Mouse (Mus musculus) large intestine, adult 2 months (tissue): ENCODE data around the gene Wfdc3. TPM values are rescaled to one million over a fixed set of nuclear protein-coding genes. Genes with fewer than 3 reads are reported as not detected.

Experiments used
- DNase-seq: peaks from one replicate; pipeline ENCODE4 v3.0.0-alpha.2; 2012; ENCODE audit warnings: low read depth, low spot score
- WGBS: fragments of 180-500 bp; shearing (Covaris S2); methylation state at CpG from one replicate; pipeline ENCODE4 v1.1.7; 2018; 5-methylcytosine and 5-hydroxymethylcytosine counted together
- polyA plus RNA-seq: library from polyadenylated mRNA; depleted of rRNA; stranded (reverse); fragments of >200 nt; gene quantifications from 2 replicates; pipeline ENCODE4 v1.2.3, GENCODE M21; 2012

The Wfdc3 gene
- polyA plus RNA-seq, 1 experiment: 0.22 TPM

DNA sequence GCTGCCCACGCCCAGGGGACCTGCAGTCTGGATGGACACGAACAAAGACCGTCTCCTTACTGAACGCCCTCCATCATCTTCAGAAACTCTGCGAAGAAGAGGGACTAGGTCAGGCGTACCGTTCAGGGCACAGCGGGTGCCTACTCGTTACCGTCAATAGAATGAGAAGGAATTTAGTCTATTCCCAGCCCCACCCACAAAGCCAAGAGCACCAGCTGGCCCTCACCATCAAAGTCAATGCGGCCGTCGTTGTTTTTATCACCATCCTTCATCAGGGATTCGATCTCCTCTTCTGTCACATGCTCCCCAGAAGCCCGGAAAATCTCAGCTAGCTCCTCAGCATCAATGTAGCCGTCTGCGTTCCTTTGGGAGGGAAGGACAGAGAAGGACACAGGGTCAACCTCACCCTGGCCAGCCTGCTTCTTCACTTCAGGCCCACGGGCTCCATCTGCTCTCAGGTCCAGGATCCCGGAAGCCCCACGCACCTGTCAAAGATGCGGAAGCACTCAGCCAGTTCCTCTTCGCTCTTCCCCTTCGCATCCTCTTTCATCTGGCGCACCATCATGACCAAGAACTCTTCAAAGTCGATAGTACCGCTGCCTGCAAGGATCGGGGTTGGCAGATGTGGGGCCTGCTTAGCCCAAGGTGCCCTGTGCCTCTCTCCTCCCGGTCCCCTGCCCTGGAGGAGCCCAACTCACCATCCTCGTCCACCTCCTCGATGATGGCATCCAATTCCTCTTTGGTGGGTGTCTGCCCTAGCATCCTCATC, 31.7 kb upstream of the Wfdc3 start:
- WGBS: 75% methylated on average over 30 of the region's 30 CpGs
- no peak for DNase-seq

DNA sequence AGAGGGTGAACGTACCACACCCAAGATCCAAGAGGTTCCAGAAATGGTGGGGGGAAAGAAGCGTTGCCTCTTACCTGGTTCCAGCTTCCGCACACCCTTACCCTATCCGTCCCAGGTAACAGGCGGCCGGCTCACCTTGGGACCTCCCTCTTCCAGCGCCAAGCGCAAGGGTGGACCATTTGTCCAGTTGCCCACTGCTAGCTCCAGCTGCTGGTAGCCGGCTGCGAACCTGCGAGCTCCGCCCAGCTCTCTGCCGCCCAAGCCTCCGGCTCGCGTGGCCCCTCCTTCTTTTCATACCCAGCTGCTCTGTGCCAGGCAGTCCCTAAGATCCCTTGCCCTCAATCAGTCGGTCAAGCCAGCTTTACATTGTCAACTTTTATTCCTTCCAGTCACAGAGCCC, 31.1 kb upstream of the Wfdc3 start:
- DNase-seq: no peak
- WGBS: 58% methylated on average over 17 of the region's 17 CpGs

DNA sequence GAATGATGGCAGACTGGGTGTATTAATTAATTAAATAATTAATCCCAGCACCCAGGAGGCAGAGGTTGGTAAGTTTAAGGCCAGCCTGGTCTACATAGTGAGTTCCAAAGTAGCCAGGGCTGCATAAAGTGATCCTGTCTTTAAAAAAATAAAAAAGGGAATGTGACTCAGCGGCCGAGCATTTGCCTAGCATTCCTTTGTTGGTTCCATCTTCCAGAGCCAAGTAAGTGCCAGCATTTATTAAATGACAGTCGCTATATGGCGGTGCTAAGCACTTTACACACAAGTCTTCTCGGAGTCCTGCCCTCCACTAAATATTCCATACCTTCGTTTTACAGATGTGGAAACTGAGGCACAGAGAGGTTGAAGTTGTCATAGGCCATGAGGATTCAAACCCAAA, 30.4 kb upstream of the Wfdc3 start:
- DNase-seq: no peak
- WGBS: 79% methylated on average over 6 of the region's 6 CpGs

DNA sequence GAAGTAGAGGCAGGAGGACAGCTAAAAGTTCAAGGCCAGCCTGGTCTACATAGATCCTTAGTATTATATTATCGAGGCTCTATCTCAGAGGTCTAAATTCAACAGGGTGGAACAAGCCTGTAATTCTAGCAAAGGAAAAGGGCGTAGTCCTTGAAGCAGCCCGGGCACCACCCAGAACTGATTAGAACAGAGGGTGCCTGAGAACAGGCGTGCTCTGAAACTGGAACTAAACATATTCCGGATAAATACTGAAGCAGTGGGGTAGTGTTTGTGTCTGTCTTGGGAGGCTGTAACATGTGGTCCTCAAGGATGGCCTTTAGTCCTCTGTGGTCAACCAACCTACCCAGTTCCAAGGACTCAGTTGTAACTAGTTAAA, 28.2 kb upstream of the Wfdc3 start:
- 33% methylated on average over 5 of the region's 5 CpGs for WGBS

DNA sequence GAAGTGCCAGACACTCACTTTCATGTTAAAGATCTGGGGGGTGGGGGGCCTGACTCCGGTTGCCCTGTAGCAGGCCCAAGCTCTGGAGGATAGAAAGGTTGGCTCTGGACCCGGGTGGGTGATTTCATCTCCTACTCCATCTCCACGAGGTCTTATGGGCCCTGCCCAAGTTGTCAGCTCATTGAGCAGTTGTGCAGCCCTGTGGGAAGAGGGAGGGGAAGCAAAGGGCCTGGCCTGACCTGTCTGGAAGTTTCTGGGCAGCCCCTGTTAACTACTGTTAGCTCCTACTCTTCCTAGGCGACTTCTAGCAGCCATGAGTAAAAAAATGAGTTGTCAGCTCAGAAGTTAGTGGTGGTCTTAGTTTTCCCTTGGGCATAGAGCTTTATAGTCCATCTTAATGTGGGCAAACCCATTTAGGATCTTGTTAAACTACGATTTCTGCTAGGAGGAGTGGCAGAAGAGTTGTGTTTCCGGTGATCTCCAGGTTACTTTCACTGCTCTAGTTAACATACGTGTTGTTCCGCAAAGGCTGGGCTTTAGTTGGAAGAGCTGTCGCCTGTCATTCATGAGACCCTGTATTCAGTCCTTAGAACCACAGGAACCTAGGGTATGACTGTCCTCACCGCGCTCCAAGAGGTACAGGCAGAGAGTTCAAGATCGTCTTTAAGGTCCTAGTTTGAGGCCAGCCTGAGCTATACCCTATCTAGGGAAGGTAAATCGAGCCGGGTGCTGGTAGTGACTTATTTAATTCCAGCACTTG, 27.7 kb upstream of the Wfdc3 start:
- no peak for DNase-seq
- WGBS: 71% methylated on average over 14 of the region's 14 CpGs

More for the DNA sequence above, 28.2 kb upstream of the Wfdc3 start:
- DNase-seq: no peak

DNA sequence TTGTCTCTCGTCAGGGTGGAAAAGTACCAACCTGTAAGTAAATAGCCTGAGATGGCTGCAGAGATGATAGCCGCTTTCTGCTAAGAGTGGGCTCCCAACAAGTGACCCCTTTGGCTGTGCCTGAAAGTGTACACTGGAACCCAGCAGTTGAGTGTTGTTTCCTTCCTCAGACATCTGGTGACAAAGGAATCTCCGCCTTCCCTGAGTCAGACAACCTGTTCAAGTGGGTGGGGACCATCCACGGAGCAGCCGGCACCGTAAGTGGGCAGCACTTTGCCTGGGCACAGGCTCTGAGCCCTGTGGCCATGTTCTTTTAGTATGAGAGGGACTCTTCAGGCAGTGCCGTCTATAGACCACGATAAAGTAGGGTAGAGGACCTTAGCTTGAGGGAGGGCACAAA, 25.4 kb upstream of the Wfdc3 start:
- no peak for DNase-seq
- 35% methylated on average over 8 of the region's 8 CpGs for WGBS

DNA sequence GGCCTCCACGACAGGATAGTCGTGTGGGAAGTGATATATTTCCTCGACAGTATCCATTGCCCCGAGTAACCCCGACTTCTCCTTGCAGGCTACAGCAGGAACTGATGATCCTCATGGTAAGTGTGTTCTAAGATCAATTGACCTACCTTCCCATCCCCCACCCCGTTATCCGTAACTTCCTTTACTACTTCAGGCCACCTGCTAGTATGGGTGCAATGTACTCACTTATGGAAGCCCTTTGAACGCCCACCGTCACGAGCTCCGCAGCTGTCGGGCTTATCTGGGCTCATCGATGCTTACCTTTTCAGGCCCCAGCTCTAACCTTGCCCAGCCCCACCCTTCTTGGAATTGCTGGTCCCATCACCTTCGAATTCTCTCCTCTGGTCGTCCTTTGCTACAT, 24.5 kb upstream of the Wfdc3 start:
- under 1% methylated on average over 15 of the region's 15 CpGs for WGBS
- no peak for DNase-seq

DNA sequence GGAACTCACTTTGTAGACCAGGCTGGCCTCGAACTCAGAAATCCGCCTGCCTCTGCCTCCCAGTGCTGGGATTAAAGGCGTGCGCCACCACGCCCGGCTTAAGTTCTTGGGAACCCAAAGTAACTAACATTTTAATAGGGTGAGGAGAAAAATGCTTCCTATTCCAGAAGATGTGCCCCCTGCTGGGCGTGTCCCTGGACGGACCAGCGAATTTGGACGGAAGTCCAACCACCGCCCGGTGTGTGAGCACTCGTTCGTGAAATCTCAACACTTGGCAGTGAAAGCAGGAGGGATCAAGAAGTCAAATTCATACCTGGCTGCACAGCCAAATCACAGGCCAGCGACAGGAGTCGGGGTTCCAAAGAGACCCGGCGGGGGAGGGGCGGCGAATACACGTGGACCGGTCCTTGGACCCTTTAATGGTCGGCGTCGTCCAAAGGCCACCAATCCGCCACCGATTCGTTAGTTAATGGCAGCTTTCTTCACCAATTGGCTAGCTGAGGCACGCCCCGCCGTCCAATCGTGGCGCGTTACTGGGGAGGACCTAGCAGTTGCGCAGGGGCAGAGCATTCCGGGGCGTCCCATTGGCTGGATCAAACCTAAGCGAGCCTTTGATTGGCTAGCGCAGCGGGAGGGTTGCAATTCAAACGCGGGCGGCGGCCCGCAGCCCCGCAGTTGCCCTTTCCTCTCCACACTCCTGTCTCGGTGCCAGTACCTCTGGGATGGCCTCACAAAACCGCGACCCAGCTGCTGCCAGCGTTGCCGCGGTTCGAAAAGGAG, 23.7 kb upstream of the Wfdc3 start, which contains the start of gene Ube2c:
Gene Ube2c (plus strand): TSS at position 641 of the 780 bp plus-strand sequence.
- 1% methylated on average over 53 of the region's 53 CpGs for WGBS
- peak; percentile 96 for DNase-seq

DNA sequence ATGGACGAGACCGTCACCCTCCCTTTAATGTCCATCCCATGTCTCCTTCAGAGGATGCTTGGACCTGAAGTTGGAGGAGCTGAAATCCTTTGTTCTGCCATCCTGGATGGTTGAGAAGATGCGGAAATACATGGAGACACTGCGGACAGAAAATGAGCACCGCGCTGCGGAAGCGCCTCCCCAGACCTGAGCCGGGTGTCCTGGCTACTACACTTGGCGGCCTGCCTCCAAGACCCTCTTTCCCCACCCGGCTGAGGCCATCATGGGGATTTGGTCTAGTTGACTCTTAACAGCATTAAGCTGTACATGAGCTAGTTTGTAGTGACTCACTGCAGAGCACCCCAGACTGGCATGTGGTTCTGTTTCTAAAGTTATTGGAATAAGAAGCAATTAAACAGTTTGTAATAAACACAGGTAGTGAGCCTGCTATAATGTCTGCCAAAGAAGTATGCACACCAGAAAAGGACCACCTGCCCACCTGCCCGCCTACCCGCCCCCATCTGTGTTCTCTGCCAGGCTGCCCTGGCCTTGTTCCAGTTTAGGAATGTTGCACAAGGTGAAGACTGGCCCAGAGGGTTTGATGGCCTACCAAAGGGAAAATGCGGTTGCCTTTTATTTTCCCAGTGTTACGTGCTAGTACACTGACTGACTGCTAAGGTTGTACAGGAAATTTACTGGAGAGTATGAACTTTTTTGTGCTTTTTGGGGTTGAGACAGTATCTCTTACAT, 22.2 kb upstream of the Wfdc3 start:
- DNase-seq: no peak
- 88% methylated on average over 15 of the region's 15 CpGs for WGBS

DNA sequence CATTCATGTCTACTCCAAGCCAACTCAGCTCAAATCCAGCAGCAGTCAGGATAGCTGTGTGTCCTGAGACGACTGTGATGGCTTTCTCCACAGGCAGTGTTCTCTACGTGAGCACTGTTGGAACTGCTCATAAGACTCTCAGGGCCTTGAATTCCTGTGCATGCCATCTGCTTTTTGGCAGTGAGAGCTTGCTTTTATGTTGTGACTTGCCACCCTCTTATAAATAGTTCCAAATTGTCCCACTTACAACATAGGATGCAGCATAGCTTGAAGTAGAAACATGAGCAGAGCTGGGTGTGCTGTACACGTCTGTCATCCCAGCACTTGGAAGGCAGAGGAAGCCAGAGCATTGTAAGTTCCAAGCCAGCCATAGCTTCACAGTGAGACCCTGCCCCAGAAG, 20.1 kb upstream of the Wfdc3 start:
- WGBS: 85% methylated on average over 3 of the region's 3 CpGs
- no peak for DNase-seq

DNA sequence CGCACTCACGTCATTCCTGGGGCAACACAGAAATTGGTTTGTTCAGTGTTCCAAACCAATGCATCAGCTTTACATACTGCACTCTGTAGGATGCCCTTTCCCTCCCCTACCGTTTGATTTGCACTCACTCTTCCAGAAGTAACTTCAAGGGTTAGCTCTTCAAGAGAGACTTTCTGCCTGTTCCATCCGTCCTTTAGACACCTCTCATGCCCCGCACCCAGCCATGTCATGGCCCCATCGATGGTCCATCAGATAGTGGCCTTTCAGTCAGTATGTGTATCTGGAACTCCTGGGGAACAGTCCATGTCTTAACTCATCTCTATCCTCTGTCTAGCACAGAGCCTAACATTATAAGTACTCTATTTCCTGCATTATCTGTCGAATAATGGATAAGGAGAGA, 16.9 kb upstream of the Wfdc3 start:
- WGBS: 84% methylated on average over 7 of the region's 7 CpGs
- no peak for DNase-seq

DNA sequence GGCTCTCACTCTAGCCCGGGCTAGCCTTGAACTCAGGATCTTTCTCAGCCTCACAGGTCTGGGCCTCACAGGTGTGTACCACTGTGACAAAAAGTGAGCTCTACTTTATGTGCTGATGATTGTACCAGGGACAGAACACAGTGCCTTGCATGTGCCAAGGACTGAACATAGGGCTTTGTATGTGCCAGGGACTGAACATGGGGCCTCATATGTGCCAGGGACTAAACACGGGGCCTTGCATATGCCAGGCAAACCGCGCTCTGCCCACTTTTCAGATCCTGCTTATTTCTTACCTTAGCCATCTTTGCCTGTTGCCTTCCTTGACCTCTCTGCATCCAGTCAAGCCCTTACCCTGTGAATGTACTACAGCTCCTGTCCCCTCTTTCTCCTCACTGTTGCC, 16.2 kb upstream of the Wfdc3 start:
- 95% methylated on average over 4 of the region's 4 CpGs for WGBS
- DNase-seq: no peak

DNA sequence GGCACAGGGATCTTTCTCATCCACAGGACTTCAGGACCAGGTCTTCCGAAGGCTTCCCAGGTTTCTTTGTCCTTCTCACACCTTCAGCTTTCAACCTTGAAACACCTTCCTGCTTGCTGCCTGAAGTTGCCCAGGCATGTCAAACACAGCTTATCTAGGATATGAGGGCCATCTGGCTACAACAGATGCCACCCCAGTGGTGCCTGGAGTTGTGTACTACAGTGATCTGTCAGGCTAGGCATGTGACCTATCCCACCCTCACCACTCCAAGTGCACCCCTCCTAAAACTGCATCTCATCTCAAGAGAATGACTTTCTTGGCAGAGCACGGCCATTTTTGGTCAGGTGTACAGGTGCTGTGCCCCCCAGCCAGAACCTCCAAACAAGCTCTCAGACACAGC, 15.8 kb upstream of the Wfdc3 start:
- 100% methylated on average over 2 of the region's 2 CpGs for WGBS
- DNase-seq: no peak

DNA sequence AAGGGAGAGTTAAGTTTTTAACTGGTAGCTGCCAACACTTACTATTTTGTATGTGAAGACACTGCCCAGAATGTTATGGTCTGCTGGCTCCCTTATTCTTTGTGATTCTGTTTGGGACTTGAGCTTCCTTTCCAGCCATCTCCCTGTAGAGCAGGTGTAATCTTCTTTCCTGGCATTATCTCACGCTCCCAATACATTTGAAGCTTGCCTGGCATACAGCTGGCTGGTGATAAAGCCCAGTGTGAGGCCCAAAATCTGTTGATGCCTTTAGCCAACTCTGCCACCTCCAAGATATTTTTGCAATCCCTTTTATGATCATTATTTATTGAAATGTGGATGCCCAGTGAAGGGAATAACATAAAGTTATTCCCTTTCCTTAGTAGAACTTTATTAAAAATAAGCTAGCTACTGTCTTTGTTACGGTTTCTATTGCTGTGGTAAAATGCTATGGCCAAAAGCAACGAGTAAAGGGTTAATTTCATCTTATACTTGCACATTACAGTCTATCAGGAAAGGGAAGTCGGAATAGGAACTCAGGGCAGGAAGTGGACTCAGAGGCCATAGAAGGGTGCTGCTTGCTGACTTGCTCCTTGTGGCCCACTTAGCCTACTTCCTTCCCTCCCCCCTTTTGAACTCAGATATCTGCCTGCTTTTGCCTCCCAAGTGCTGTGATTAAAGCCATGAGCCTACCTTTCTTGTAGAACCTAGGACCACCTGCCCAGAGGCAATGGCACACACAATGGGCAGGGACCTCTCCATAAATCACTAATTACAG, 14.5 kb upstream of the Wfdc3 start:
- DNase-seq: no peak
- WGBS: 87% methylated on average over 4 of the region's 4 CpGs

DNA sequence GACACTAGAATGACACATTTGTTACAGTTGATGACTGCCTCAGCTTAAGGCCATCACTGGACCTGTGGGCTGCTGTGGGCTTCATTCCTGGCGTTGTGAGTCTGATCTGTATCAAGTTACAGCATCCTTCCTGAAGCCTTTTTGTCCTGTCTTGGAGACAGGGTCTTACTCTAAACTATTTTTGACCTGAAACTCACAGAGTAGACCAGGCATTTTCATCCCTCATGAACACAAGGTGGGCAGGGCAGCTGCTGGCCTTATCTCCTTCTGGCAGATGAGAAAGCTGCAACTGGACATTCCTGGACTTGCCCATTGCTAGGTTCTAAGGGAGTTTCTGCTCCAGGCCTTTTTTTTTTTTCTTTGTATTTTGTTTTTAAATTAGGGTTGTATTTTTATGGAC, 13.0 kb upstream of the Wfdc3 start:
- DNase-seq: no peak
- 74% methylated on average over 1 of the region's 1 CpGs for WGBS

DNA sequence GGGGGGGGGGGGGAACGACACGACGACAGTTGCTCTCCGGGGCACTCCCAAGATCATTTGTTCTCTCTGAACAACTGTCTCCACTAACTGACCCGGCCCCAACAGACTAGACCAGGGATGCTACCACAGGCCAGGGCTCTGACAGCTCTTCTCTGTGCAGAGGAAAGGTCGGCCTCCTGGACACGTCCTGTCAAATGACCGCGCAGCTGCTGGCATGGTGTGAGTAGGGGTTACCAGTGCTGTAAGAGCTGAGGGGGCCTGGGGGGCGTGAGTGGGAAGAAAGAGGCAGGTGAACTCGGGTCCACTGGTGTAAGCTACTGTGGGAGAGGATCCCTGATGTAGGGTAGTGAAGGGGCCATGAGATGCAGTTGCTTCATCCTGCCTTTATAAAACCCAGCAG, 12.1 kb upstream of the Wfdc3 start:
- WGBS: 90% methylated on average over 11 of the region's 11 CpGs

DNA sequence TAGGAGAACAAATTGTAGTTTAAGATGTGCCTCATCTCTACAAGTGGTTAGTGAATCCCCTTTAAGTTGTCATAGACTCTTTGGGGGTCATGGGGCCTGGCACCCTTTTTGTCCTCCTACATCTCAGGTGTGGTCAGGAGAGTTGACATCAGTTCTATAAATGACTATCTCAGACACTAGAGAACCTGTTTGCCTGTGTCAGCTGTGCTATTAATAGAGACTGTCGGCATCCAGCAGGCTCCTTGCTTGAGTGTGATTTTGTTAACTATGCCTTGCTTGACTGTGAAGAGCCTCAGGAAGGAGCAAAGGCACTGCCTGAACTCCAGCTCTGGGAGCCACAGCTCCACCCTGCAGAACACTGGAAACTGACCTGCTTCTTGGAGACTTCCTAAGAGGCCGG, 9.1 kb upstream of the Wfdc3 start:
- WGBS: 80% methylated on average over 2 of the region's 2 CpGs
- DNase-seq: no peak

More for the DNA sequence above, 12.1 kb upstream of the Wfdc3 start:
- DNase-seq: no peak

DNA sequence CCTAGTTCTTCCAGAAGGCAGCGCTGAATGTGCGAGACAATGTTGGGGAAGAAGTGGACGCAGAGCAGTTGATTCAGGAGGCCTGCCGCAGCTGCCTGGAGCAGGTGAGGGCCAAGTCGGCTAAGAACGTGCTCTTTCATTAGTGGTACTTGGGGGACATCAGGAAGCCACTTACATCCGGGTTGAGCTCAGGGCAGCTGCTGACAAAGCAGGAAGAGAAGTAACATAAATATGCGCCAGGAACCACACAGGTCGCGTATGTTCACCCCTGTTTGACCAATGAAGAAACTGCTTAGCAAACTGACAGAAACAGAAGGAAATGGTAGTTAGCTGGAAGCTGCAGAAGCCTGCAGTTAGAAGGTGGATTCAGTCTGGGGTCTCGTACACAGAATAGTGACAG, 8.4 kb upstream of the Wfdc3 start:
- WGBS: 70% methylated on average over 11 of the region's 11 CpGs

DNA sequence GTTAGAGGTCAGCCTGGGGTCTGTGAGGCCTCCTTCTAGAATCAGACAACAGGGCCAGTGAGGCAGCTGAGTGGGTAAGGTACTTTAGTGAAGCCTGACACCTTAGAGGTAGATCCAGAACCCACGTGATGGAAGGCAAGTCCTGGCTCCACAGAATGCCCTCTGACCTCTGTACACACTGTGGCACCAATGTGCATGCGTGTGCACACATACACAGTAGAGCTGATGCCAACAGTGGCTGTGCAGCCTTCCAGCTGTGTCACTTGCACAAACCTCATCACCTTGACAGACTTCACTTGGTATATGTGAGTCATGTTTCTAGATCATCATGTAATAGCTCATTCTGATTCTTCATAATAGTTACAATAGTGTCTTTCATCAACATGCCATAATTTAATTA, 6.7 kb upstream of the Wfdc3 start:
- 78% methylated on average over 2 of the region's 2 CpGs for WGBS
- DNase-seq: no peak

More for the DNA sequence above, 8.4 kb upstream of the Wfdc3 start:
- DNase-seq: no peak
